Comparison of ENCODE assay signal across 8 mouse cellular contexts in the genomic region with DNA sequence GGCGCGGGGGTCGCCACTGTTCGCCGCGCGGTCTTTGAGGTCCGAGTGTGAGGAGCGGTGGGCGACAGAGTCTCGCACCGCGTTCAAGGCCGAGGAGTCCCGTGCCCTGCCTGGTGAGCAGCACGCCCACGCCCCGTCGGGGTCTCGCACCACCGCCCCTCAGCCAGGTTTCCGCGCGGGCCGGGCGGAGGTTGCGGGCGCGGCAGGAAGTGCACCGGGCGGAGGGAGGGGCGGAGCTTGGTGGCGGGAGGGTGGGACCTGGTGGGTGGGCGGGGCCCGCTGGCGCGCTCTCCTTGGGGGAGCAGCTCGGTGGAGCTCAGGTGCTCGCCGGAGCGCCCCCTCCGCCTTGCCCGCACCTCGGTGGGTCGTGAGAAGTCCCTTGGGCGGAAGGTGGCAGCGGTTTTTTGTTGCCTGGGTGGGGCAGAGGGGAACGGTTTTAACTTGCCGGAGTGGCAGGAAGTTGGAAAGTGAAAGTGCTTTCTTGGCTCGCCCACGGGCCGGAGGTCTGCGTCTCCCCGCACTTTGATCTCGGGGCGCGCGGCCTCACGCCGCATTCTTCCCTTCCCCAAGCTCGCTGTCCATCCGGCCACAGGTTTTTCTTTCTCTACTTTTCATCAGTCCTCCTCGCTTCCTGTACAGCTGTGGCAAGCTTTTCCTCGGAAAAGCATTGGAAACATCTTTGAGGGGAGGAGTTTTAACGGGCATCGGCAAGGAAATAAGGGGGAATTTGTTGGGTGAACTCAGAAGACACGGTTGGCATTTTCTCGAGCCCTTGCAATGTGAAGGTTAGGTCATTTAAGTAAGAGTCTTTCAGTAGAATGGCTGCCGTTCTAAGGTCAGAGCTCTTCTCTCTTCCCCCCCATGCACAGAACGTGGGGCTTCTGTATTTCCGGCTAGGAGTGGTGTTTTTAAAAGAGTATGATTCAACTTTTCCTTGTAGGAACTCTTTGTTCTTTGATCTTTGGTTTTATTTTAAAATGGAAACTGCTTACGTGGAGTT. TPM values are rescaled to one million over a fixed set of nuclear protein-coding genes. Genes with fewer than 3 reads are reported as not detected.
DNase-seq lines count a peak whose midpoint lies in the region; ATAC-seq and TF ChIP-seq lines count a peak whose summit lies in the region.

No protein-coding gene starts in this region.

- peak overlapping the region; percentile 93 for H3K9ac ChIP-seq in forebrain, embryonic 13.5 days
- peak overlapping the region; percentile 97 for H3K9ac ChIP-seq in liver, postnatal 0 days (replicated peaks)
- H3K9ac ChIP-seq in neural tube, embryonic 13.5 days = peak overlapping the region; percentile 95

- peak overlapping the region; percentile 66 for H3K4me2 ChIP-seq in forebrain, embryonic 13.5 days
- peak overlapping the region; percentile 82 for H3K4me2 ChIP-seq in liver, postnatal 0 days (ENCODE audit: low read depth, low read length)
- peak overlapping the region; percentile 72 for H3K4me2 ChIP-seq in neural tube, embryonic 13.5 days

- H3K4me3 ChIP-seq in forebrain, embryonic 13.5 days = peak overlapping the region; percentile 79
- peak overlapping the region; percentile 83 for H3K4me3 ChIP-seq in liver, postnatal 0 days (ENCODE audit: low read depth, low read length)
- peak overlapping the region; percentile 78 for H3K4me3 ChIP-seq in neural tube, embryonic 13.5 days

- no peaks in the 10 kb centered on the region for H3K27me3 ChIP-seq in forebrain, embryonic 13.5 days
- no peaks in the 10 kb centered on the region for H3K27me3 ChIP-seq in liver, postnatal 0 days (ENCODE audit: insufficient read depth, low read length)
- no peaks in the 10 kb centered on the region for H3K27me3 ChIP-seq in neural tube, embryonic 13.5 days

- peak overlapping the region; percentile 96 for H3K27ac ChIP-seq in forebrain, embryonic 13.5 days
- H3K27ac ChIP-seq in liver, postnatal 0 days (ENCODE audit: low read depth) = peak overlapping the region; percentile 100
- peak overlapping the region; percentile 98 for H3K27ac ChIP-seq in neural tube, embryonic 13.5 days (replicated peaks)

- peak; percentile 49; the same call in 1 of the 2 replicates for TF ChIP-seq EP300 in liver, postnatal 0 days (IDR thresholded peaks at IDR 0.05; ENCODE audit: low read depth)

- peak; percentile 75 for ATAC-seq in cerebellum, adult (ENCODE audit: insufficient number of reproducible peaks, low FRiP score, low TSS enrichment)
- ATAC-seq in forebrain, embryonic 13.5 days = peak; percentile 92
- peak; percentile 88 for ATAC-seq in liver, postnatal 0 days
- peak; percentile 95 for ATAC-seq in neural tube, embryonic 13.5 days (ENCODE audit: low read depth)

- DNase-seq in ES-CJ7 (ENCODE audit: low read depth, low spot score) = peak; percentile 92
- DNase-seq in heart, postnatal 14 days = peak; percentile 91
- peak; percentile 73 for DNase-seq in layer of hippocampus, adult 11-12 months (ENCODE audit: low spot score)
- peak; percentile 95 for DNase-seq in liver, postnatal 0 days
- peak; percentile 73 for DNase-seq in telencephalon, adult 2 months (ENCODE audit: low read depth, low spot score)

- peaks cover 23% of the 10 kb centered on the region for H3K4me1 ChIP-seq in forebrain, embryonic 13.5 days
- H3K4me1 ChIP-seq in liver, postnatal 0 days (ENCODE audit: insufficient read depth) = peaks cover 40% of the 10 kb centered on the region
- H3K4me1 ChIP-seq in neural tube, embryonic 13.5 days (replicated peaks) = peaks cover 26% of the 10 kb centered on the region

- intact Hi-C loops in heart, postnatal 14 days (cut with DNase I) = loop anchor here (2.0 kb wide), 1 partner anchor 33 kb away; no protein-coding TSS in a partner anchor

- no peaks in the 10 kb centered on the region for H3K9me3 ChIP-seq in forebrain, embryonic 13.5 days (replicated peaks)
- no peaks in the 10 kb centered on the region for H3K9me3 ChIP-seq in liver, postnatal 0 days (ENCODE audit: low read length)
- H3K9me3 ChIP-seq in neural tube, embryonic 13.5 days = no peaks in the 10 kb centered on the region

- peak; percentile 2; the same call in 1 of the 2 replicates for TF ChIP-seq CTCF in liver, postnatal 0 days (IDR thresholded peaks at IDR 0.05; ENCODE audit: low read depth)

- no peaks in the 10 kb centered on the region for H3K36me3 ChIP-seq in forebrain, embryonic 13.5 days (ENCODE audit: poor library complexity, severe bottlenecking)
- H3K36me3 ChIP-seq in liver, postnatal 0 days (replicated peaks; ENCODE audit: insufficient read depth, low read length) = no peaks in the 10 kb centered on the region
- H3K36me3 ChIP-seq in neural tube, embryonic 13.5 days = no peaks in the 10 kb centered on the region

- under 1% methylated on average over 56 of the region's 72 CpGs for WGBS in forebrain, embryonic 13.5 days
- under 1% methylated on average over 64 of the region's 72 CpGs for WGBS in liver, postnatal 0 days (ENCODE audit: insufficient replicate concordance)
- WGBS in neural tube, embryonic 13.5 days = 1% methylated on average over 71 of the region's 72 CpGs

RNA-seq across cellular contexts. Expression of a gene that starts 0.7 kb away (rescaled TPM):
- polyA plus RNA-seq in forebrain, embryonic 13.5 days (2015; fragmentation: Nextera tagmentation; extraction: Ambion mirVana) = 13.1 and 13.2 TPM in 2 replicates
- 100 to 1,000 TPM; 105 to 111 TPM for total RNA-seq in heart, postnatal 14 days (2021)
- 10.7 and 14.6 TPM in 2 replicates for polyA plus RNA-seq in liver, postnatal 0 days (2015; fragmentation: Nextera tagmentation; extraction: Ambion mirVana)
- polyA plus RNA-seq in neural tube, embryonic 13.5 days (2015; fragmentation: Nextera tagmentation; extraction: Ambion mirVana) = 13.1 and 14.2 TPM in 2 replicates

RNA-seq across cellular contexts. Expression of a gene that starts 45.4 kb away (rescaled TPM):
- polyA plus RNA-seq in forebrain, embryonic 13.5 days (2015; fragmentation: Nextera tagmentation; extraction: Ambion mirVana) = 2.6 and 2.9 TPM in 2 replicates
- total RNA-seq in heart, postnatal 14 days (2021) = 1 to 10 TPM; 6.1 to 8.2 TPM
- polyA plus RNA-seq in liver, postnatal 0 days (2015; fragmentation: Nextera tagmentation; extraction: Ambion mirVana) = 4.3 and 6.0 TPM in 2 replicates
- 4.7 and 5.9 TPM in 2 replicates for polyA plus RNA-seq in neural tube, embryonic 13.5 days (2015; fragmentation: Nextera tagmentation; extraction: Ambion mirVana)

RNA-seq across cellular contexts. Expression of a gene that starts 59.7 kb away (rescaled TPM):
- 7.8 and 8.1 TPM in 2 replicates for polyA plus RNA-seq in forebrain, embryonic 13.5 days (2015; fragmentation: Nextera tagmentation; extraction: Ambion mirVana)
- total RNA-seq in heart, postnatal 14 days (2021) = 1 to 10 TPM; 1.2 to 1.4 TPM
- polyA plus RNA-seq in liver, postnatal 0 days (2015; fragmentation: Nextera tagmentation; extraction: Ambion mirVana) = 2.3 and 2.8 TPM in 2 replicates
- 7.5 and 8.0 TPM in 2 replicates for polyA plus RNA-seq in neural tube, embryonic 13.5 days (2015; fragmentation: Nextera tagmentation; extraction: Ambion mirVana)

Comparison
In these comparisons a context has a peak if more than half of its experiments do, and no peak if none do; other contexts are left out.
1. Peak in every context shown above with its lines: DNase-seq, ATAC-seq, H3K4me3 ChIP-seq and H3K27ac ChIP-seq.